Mouse (Mus musculus) embryonic facial prominence, embryonic 14.5 days (tissue): ENCODE measurements at regions not wholly inside any gene's neighbourhood (a gene's known extent, or its start where the extent isn't known, plus 50 kb on each side); places are given as distances from the start of the nearest gene placed in this dataset.

Source experiments
- ATAC-seq: fragments of 200-750 bp; cut with Nextera tagmentation; 2 replicates; pipeline ENCODE4 v1.8.0; 2017; ENCODE audit warnings: low read depth, moderate number of reproducible peaks, moderate TSS enrichment
- DNase-seq: peaks from one replicate; pipeline ENCODE4 v3.0.0-alpha.2; 2015; ENCODE audit warnings: low spot score
- H3K27ac ChIP-seq: fragments of 300-500 bp; sonication (generic); replicated peaks from 2 replicates; pipeline ENCODE4 v1.5.1; 2014; ENCODE audit warnings: low read depth, mild to moderate bottlenecking, low read length, moderate library complexity
- H3K27me3 ChIP-seq: fragments of 300-500 bp; sonication (generic); replicated peaks from 2 replicates; pipeline ENCODE4 v1.6.1; 2014; ENCODE audit warnings: low read length; ENCODE audit not compliant: control insufficient read depth, insufficient read depth
- H3K36me3 ChIP-seq: fragments of 300-500 bp; sonication (generic); 2 replicates; pipeline ENCODE4 v1.6.1; 2014; ENCODE audit warnings: low read length, mixed read lengths; ENCODE audit not compliant: control insufficient read depth, insufficient read depth
- H3K4me1 ChIP-seq: fragments of 300-500 bp; sonication (generic); 2 replicates; pipeline ENCODE4 v1.6.1; 2014; ENCODE audit warnings: antibody characterized with exemption, low read length; ENCODE audit not compliant: control insufficient read depth, insufficient read depth
- H3K4me2 ChIP-seq: fragments of 300-500 bp; sonication (generic); 2 replicates; pipeline ENCODE4 v1.6.1; 2014; ENCODE audit warnings: low read depth, mild to moderate bottlenecking, low read length, moderate library complexity, mixed read lengths
- H3K4me3 ChIP-seq: fragments of 300-500 bp; sonication (generic); 2 replicates; pipeline ENCODE4 v1.5.1; 2014; ENCODE audit warnings: low read depth, mild to moderate bottlenecking, low read length
- H3K9ac ChIP-seq: fragments of 300-500 bp; sonication (generic); 2 replicates; pipeline ENCODE4 v1.6.1; 2014; ENCODE audit warnings: low read depth, mild to moderate bottlenecking, low read length, moderate library complexity, mixed read lengths
- H3K9me3 ChIP-seq: fragments of 300-500 bp; sonication (generic); 2 replicates; pipeline ENCODE4 v1.6.1; 2016; ENCODE audit warnings: low read length; ENCODE audit not compliant: control insufficient read depth
- WGBS: fragments of 180-500 bp; shearing (Covaris S2); extraction: QIAGEN DNeasy Blood & Tissue Kit; methylation state at CpG from one replicate; pipeline ENCODE4 v1.1.7; 2014; 5-methylcytosine and 5-hydroxymethylcytosine counted together

DNA sequence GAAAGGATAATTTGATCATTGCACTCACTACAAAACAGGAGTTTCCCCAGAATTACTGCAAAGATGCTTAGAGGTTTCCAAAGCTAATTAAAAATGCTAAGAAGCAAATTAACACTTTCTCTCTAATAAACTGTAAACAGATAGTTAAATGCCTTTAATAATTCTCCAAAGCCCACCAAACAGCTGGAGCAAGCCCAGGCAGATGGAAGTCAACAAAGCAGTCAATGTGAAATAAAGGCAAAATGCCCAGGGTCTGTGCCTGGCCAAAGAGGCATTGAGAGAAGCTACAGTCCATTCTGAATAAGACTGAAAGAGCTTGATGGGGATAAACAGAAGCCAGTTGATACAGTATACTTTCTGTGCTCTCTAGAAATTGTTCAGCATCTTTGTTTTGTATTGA is 215.6 kb upstream of the Lrfn5 start:
- no peak overlapping the region for H3K9ac ChIP-seq
- no peaks in the 10 kb centered on the region for H3K9me3 ChIP-seq
- ATAC-seq (no peak), DNase-seq (no peak)
- H3K4me3 ChIP-seq = no peak overlapping the region
- no peaks in the 10 kb centered on the region for H3K36me3 ChIP-seq
- H3K27me3 ChIP-seq = no peaks in the 10 kb centered on the region
- no peak overlapping the region for H3K4me2 ChIP-seq
- H3K4me1 ChIP-seq = no peaks in the 10 kb centered on the region
- H3K27ac ChIP-seq = no peak overlapping the region

DNA sequence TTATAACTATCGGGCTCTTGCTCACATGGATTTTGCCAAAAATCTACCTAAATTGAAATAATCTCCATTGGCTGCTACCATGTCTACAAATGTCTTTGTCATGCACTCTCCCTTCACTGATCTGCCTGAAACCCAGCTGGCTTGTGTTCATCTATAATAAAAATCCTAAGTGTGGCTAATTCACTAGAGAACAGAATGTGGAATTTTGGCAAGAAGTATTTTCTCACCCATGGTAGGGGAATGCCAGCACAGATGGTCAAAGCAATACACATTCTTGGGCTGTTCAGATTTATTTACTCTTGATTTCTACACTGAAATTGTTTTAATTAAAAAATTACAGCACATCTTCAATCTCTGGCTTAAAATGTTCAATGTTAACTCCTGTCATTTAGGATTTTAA is 200.8 kb upstream of the Lrfn5 start:
- H3K9me3 ChIP-seq = no peaks in the 10 kb centered on the region
- no peak overlapping the region for H3K4me2 ChIP-seq
- H3K27me3 ChIP-seq = no peaks in the 10 kb centered on the region
- no peaks in the 10 kb centered on the region for H3K36me3 ChIP-seq
- H3K4me3 ChIP-seq = no peak overlapping the region
- DNase-seq (peak; percentile 16), ATAC-seq (no peak)
- no peak overlapping the region for H3K27ac ChIP-seq
- WGBS = 83% methylated on average over 1 of the region's 1 CpGs
- no peak overlapping the region for H3K9ac ChIP-seq
- no peaks in the 10 kb centered on the region for H3K4me1 ChIP-seq

DNA sequence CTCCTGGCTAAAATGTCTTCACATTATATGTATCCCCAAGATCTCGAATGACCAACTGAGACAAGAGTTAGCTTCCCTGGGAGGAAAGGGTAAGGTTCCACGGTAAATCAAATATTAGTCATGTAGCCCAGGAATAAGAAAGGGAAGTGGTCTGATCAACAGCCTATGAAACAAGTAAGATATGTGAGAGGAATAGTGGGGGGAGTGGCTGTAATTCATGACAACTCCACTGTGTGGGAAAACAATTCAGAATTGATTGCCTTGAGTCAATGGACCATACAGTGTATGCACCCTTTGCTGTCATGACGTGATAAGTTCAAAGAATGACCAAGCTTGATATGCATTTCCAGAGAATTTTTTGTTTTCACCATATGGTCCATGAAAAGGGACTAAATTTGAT is 190.8 kb upstream of the Lrfn5 start:
- Histone ChIP-seq H3K4me3 (no peak overlapping the region), H3K27ac (no peak overlapping the region), H3K4me2 (no peak overlapping the region), H3K4me1 (no peaks in the 10 kb centered on the region), H3K36me3 (no peaks in the 10 kb centered on the region), H3K9me3 (no peaks in the 10 kb centered on the region), H3K9ac (no peak overlapping the region), H3K27me3 (no peaks in the 10 kb centered on the region)
- ATAC-seq (no peak), DNase-seq (no peak)
- 73% methylated on average over 3 of the region's 3 CpGs for WGBS
